Comparison of ENCODE assay signal across 12 mouse cellular contexts in genomic region chr14:122882795-122883409, GRCm38 (mm10). TPM values are rescaled to one million over a fixed set of nuclear protein-coding genes. Genes with fewer than 3 reads are reported as not detected.
A peak's percentile ranks its signal among the peaks of the same experiment; 100 is the strongest.
DNase-seq lines count a peak whose midpoint lies in the region; ATAC-seq and TF ChIP-seq lines count a peak whose summit lies in the region.
"Had no signal": no experiment of that assay in that cellular context is flagged by ENCODE, and none has a peak within 500 bp of the region (broad histone marks: within the 10 kb centered on the region; RNA-seq: fewer than 3 reads in every experiment).

No protein-coding gene starts in this region.

- peak in 1 of 2 experiments; percentile 48 for DNase-seq in cerebellum, adult 2 months
- DNase-seq in cerebellum, adult 11-12 months, result no peak
- no peak for DNase-seq in forebrain, embryonic 11.5 days (ENCODE audit: low spot score)
- DNase-seq in midbrain, postnatal 0 days (ENCODE audit: low spot score), result peak; percentile 42
- no peak for DNase-seq in left cerebral cortex, postnatal 25 days (ENCODE audit: low spot score in 2 of 2)
- no peak for DNase-seq in heart, postnatal 14 days
- DNase-seq: kidney, adult 9 months; liver had no signal

- H3K9ac ChIP-seq in forebrain, embryonic 11.5 days (ENCODE audit: low read length), result no peak overlapping the region
- no peak overlapping the region for H3K9ac ChIP-seq in hindbrain, embryonic 15.5 days
- no peak overlapping the region for H3K9ac ChIP-seq in midbrain, postnatal 0 days (replicated peaks; ENCODE audit: low read length, poor library complexity, severe bottlenecking)
- H3K9ac ChIP-seq: lung, embryonic 15.5 days had no signal

- peak; percentile 26 for ATAC-seq in forebrain, embryonic 11.5 days (replicated peaks; ENCODE audit: low FRiP score)
- ATAC-seq in hindbrain, embryonic 15.5 days (ENCODE audit: low FRiP score, low read depth), result peak; percentile 25; the same call in 1 of the 2 replicates
- ATAC-seq in midbrain, postnatal 0 days (ENCODE audit: low FRiP score), result no peak
- ATAC-seq in inflammation-experienced regulatory T-cells, adult 6 months, result no peak

- WGBS in cerebellum, adult 2 months, result 52% methylated on average over 7 of the region's 7 CpGs
- 63% methylated on average over 7 of the region's 7 CpGs for WGBS in forebrain, embryonic 11.5 days
- WGBS in hindbrain, embryonic 15.5 days, result 39% methylated on average over 7 of the region's 7 CpGs
- 68% methylated on average over 7 of the region's 7 CpGs for WGBS in midbrain, postnatal 0 days

- intact Hi-C loops in left cerebral cortex, postnatal 25 days (cut with DNase I), result no loop called here
- intact Hi-C loops in heart, postnatal 14 days (cut with DNase I), result no loop called here

- H3K4me3 ChIP-seq in cerebellum, adult 2 months (replicated peaks; ENCODE audit: insufficient read depth, low read depth, low read length), result no peak overlapping the region
- H3K4me3 ChIP-seq in forebrain, embryonic 11.5 days (ENCODE audit: low read depth, low read length), result no peak overlapping the region
- no peak overlapping the region for H3K4me3 ChIP-seq in hindbrain, embryonic 15.5 days
- H3K4me3 ChIP-seq in midbrain, postnatal 0 days (ENCODE audit: low read depth, low read length), result no peak overlapping the region
- H3K4me3 ChIP-seq: left cerebral cortex, adult 2 months; lung, embryonic 15.5 days had no signal

- peaks cover 64% of the 10 kb centered on the region for H3K4me1 ChIP-seq in cerebellum, adult 2 months (ENCODE audit: control insufficient read depth, insufficient read depth, low read length)
- H3K4me1 ChIP-seq in forebrain, embryonic 11.5 days (replicated peaks; ENCODE audit: control insufficient read depth, insufficient read depth, low read length), result peaks cover 22% of the 10 kb centered on the region; the same call in 1 of the 2 replicates
- H3K4me1 ChIP-seq in hindbrain, embryonic 15.5 days (replicated peaks), result peaks cover 43% of the 10 kb centered on the region
- 0 out of 2 replicates have a peak, but pooled peaks cover 7% of the 10 kb centered on the region for H3K4me1 ChIP-seq in midbrain, postnatal 0 days (ENCODE audit: insufficient read depth, low read length)
- H3K4me1 ChIP-seq: lung, embryonic 15.5 days had no signal

- H3K27me3 ChIP-seq in cerebellum, adult 2 months (ENCODE audit: control insufficient read depth, insufficient read depth, low read length), result no peaks in the 10 kb centered on the region
- no peaks in the 10 kb centered on the region for H3K27me3 ChIP-seq in forebrain, embryonic 11.5 days (ENCODE audit: control insufficient read depth, insufficient read depth, low read length)
- H3K27me3 ChIP-seq in hindbrain, embryonic 15.5 days, result no peaks in the 10 kb centered on the region
- H3K27me3 ChIP-seq in midbrain, postnatal 0 days (ENCODE audit: insufficient read depth, low read length), result no peaks in the 10 kb centered on the region
- H3K27me3 ChIP-seq: lung, embryonic 15.5 days had no signal

- H3K9me3 ChIP-seq in forebrain, embryonic 11.5 days (ENCODE audit: control insufficient read depth, low read length), result no peaks in the 10 kb centered on the region
- no peaks in the 10 kb centered on the region for H3K9me3 ChIP-seq in hindbrain, embryonic 15.5 days
- H3K9me3 ChIP-seq in midbrain, postnatal 0 days (ENCODE audit: low read length), result no peaks in the 10 kb centered on the region
- H3K9me3 ChIP-seq: lung, embryonic 15.5 days had no signal

- peak overlapping the region; percentile 86 for H3K27ac ChIP-seq in cerebellum, adult 2 months (ENCODE audit: insufficient read depth, low read length)
- peak overlapping the region; percentile 4; the same call in 1 of the 2 replicates for H3K27ac ChIP-seq in forebrain, embryonic 11.5 days (ENCODE audit: low read depth, low read length)
- peak overlapping the region; percentile 39 for H3K27ac ChIP-seq in hindbrain, embryonic 15.5 days (replicated peaks)
- H3K27ac ChIP-seq in midbrain, postnatal 0 days (ENCODE audit: low read depth, low read length), result no peak overlapping the region
- H3K27ac ChIP-seq: lung, embryonic 15.5 days had no signal

- TF ChIP-seq CTCF in cerebellum, adult 2 months (IDR thresholded peaks at IDR 0.05; ENCODE audit: borderline replicate concordance, insufficient read depth, low read depth, low read length), result no peak
- TF ChIP-seq CTCF in midbrain, postnatal 0 days (IDR thresholded peaks at IDR 0.05), result no peak

- H3K4me2 ChIP-seq in forebrain, embryonic 11.5 days (ENCODE audit: low read depth, low read length, severe bottlenecking), result no peak overlapping the region
- H3K4me2 ChIP-seq in hindbrain, embryonic 15.5 days, result no peak overlapping the region
- H3K4me2 ChIP-seq in midbrain, postnatal 0 days (ENCODE audit: low read depth, low read length, poor library complexity, severe bottlenecking), result no peak overlapping the region
- H3K4me2 ChIP-seq: lung, embryonic 15.5 days had no signal

- H3K36me3 ChIP-seq in forebrain, embryonic 11.5 days (ENCODE audit: control insufficient read depth, insufficient read depth, low read length), result no peaks in the 10 kb centered on the region
- no peaks in the 10 kb centered on the region for H3K36me3 ChIP-seq in hindbrain, embryonic 15.5 days
- no peaks in the 10 kb centered on the region for H3K36me3 ChIP-seq in midbrain, postnatal 0 days (ENCODE audit: insufficient read depth, low read length)
- H3K36me3 ChIP-seq: lung, embryonic 15.5 days had no signal

- TF ChIP-seq POLR2A in cerebellum, adult 2 months (IDR thresholded peaks at IDR 0.05; ENCODE audit: borderline replicate concordance, insufficient read depth, low read length), result no peak

RNA-seq across cellular contexts. Expression of gene Ggact, which starts 30.7 kb away (rescaled TPM):
- 137 and 143 TPM in 2 replicates for polyA plus RNA-seq in cerebellum, adult 2 months (2012; rRNA removed)
- 5.9 and 6.5 TPM in 2 replicates for polyA plus RNA-seq in forebrain, embryonic 11.5 days (2014; fragmentation: Nextera tagmentation; extraction: Ambion mirVana)
- polyA plus RNA-seq in hindbrain, embryonic 15.5 days (2015; fragmentation: Nextera tagmentation; extraction: Ambion mirVana), result 10.8 and 13.7 TPM in 2 replicates
- 23.3 and 24.2 TPM in 2 replicates for total RNA-seq in midbrain, postnatal 0 days (2014; rRNA removed)
- polyA plus RNA-seq in midbrain, postnatal 0 days (2015; fragmentation: Nextera tagmentation; extraction: Ambion mirVana), result 24.0 and 25.4 TPM in 2 replicates
- 10 to 100 TPM; 16.8 to 36.1 (median 27.9) TPM for polyA plus RNA-seq in inflammation-experienced regulatory T-cells, adult 6 months (2017; shearing (Covaris generic))
- total RNA-seq in left cerebral cortex, postnatal 25 days (2021), result 10 to 100 TPM; 24.8 to 25.9 TPM
- total RNA-seq in heart, postnatal 14 days (2021), result 10 to 100 TPM; 22.5 to 25.0 TPM

Comparison
In these comparisons a context has a peak if more than half of its experiments do, and no peak if none do; other contexts are left out.
1. ATAC-seq: peak in forebrain, embryonic 11.5 days (single experiment) and hindbrain, embryonic 15.5 days (single experiment); none in midbrain, postnatal 0 days (single experiment) and inflammation-experienced regulatory T-cells, adult 6 months (single experiment).